Mouse (Mus musculus) left cerebral cortex, postnatal 36 days (tissue): Measurements from ENCODE around the gene Bicral. TPM values are rescaled to one million over a fixed set of nuclear protein-coding genes. Genes with fewer than 3 reads are reported as not detected.
"Not testable (repeated sequence)": the region's sequence is repeated elsewhere in the genome, so short reads cannot be mapped to it uniquely, and the experiment has no call there.

Source experiments
- DNase-seq, 2 experiments: peaks; one replicate each; pipeline ENCODE4 v3.0.0; 2021 to 2022; ENCODE audit warnings: low spot score in 2 of 2, mixed read lengths in 1 of 2
- intact Hi-C: fragments of 180-260 bp; cut with DNase I; formaldehyde crosslinking; loops from one replicate; pipeline ENCODE4 v1.15.1; 2025
- total RNA-seq, 2 experiments: library from RNA; stranded (reverse); gene quantifications; 2 replicates each; pipeline ENCODE4 v1.2.3; 2021

The Bicral gene
- total RNA-seq, 2 experiments from 2014 or later: 52.7 to 58.5 TPM

DNA sequence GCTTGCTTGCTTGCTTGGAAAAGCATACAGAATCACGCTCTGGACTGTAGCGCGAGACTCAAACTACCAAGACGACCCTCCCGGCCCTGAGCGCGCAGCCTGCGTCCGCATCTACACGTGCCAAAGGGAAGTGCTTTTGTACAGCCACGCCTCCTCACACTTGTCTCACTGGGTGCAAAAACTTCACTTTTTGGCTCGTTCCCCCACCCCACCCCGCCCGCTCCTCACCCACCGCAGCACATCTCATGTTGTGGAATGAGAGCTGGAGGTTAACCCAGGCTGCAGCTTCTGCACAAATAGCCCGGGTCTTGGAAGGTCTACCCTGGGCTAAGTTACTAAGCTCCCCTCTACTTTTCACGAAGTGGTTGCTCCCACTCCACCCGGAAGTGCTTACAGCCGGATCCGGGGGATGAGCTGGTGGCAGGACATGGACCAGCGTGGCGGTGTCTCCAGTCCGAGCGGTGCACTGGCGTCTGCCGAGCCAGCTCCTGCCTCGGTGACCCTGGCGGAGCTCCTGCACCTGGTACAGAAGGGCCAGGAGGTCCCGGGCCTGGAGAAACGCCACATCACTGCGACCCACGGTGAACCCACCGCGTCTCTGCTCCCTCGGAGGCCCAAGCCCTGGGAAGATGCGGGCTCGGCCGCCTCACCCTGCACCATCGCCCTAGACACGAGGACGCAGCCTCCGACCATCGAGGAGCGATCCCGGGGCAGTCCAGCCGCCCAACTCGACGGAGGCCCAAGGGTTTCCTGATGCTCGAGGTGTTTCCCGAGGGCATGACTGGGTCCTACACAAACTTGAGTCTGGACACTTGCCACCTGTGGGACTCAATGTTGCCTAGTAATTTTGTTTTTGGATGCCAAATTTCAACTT is 85.6 kb downstream of the Bicral start, which contains the start of gene 2310039H08Rik:
Gene 2310039H08Rik, plus strand, starts transcription at position 232 of the 874 bp plus-strand sequence.
- peak; percentile 86 to 88 for DNase-seq
- intact Hi-C loops: loop anchor here (2.0 kb wide), 1 partner anchor 20 kb away; the partner anchor contains the start of gene Cnpy3

DNA sequence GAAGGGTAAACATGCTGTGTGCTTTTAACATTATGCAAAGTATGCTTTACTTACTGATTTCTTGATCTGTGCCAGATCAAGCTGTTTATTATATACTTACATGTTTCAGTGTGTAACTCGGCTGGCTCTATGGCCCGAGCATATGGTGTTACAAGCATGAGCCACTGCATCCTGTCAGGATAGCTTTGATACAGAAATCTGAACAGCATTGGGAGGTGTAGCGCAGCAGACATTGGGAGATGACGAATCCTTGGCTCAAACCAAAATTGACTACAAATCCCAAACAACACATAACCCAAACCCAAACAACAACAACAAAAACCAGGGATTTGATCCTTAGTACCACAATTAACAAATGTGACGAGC is 86.3 kb downstream of the Bicral start:
- intact Hi-C loops: loop anchor here (2.0 kb wide), 1 partner anchor 19 kb away; the partner anchor contains the start of gene Cnpy3
- DNase-seq: no peak

DNA sequence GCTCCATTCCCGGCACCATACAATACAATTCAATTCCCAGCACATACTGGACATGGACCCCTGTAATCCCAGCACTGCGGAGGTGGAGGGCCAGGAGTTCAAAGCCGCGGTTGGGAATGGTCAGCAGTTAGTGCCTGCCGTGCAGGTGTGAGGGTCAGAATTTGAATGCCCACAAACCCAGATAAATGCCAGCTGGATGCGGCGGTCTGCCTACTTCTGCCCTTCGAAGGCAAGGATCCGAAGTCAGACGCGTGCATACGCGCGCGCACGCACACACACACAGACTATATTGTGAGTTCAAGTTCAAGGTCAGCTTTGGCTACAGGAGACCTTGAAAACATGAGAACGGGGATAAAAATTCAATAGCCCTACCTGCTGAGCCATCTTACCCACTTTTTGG is 86.7 kb downstream of the Bicral start:
- intact Hi-C loops: loop anchor here (2.0 kb wide), 1 partner anchor 19 kb away; the partner anchor contains the start of gene Cnpy3
- no peak for DNase-seq

DNA sequence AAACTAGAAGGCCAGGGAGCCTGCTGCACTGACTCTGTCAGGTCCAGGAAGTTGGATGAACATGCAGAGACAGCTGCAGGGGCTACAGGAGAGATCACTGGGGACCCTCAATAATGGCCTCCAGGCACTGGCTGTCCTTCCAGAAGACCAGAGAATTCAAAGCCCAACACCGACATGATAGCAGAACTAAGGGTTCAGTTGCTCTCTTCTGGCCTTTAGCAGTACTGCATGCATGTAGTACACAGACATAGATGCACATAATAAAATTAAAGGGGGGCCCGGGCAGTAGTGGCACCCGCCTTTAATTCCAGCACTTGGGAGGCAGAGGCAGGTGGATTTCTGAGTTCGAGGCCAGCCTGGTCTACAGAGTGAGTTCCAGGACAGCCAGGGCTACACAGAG is 87.3 kb downstream of the Bicral start:
- DNase-seq: no peak
- intact Hi-C loops: no loop called here

DNA sequence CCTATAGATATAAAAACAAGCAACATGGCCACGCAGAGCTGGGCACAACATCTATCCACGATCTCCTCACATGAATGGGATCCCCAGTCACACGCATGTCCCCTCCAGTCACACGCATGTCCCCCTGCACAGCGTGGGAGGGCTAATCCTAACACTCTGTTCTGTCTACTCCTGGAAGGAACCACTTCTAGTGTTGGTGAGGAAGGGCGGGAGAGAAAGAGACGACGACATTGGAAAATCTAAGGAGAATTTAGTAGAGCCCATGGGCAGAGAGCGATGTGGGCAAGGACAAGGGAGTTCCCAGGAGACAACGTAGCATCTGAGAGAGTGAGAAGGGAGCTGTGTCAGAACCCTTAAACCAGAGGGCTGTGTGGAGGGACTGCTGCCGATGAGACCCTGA is 87.7 kb downstream of the Bicral start:
- no peak for DNase-seq
- intact Hi-C loops: no loop called here

DNA sequence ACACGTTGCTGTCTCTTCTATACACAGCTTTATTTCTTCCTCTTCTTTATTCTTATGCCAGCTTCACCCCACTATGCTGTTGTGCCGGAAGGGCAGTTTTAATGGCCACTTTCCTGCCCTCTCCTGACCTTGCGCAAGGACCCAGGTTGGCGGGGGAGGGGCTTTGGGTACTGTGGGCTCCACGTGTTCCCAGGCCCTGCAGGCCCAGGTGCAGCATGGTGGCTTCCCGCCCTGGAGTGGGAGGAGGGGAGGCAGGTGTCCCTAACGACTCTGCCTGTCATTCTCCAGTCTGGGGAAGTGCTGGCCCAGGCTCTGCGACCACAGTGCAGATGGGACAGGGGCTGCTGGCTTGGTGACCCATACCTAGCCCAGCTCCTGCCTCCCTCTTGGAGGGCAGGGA is 90.4 kb downstream of the Bicral start:
- intact Hi-C loops: no loop called here
- DNase-seq: no peak

DNA sequence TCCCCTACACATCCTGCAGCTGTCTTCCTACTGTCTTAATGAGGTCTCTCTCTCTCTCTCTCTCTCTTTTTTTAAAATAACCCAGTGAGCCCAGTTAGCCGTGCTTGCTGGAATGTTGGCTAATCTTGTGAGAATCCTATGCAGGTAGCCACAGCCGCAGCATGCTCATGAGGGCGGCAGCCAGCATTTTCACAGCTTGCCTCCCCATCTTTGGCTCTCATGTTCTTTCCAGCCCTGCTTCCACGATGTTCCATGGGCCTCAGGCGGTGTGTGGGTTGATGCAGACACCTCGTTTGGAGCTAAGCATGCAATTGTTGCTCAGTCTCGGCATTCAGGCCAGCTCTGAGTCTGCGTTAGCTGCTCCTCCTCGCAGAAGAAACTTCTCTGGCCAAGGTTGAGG is 93.4 kb downstream of the Bicral start:
- intact Hi-C loops: not testable (repeated sequence)
- DNase-seq: peak; percentile 62 to 74

DNA sequence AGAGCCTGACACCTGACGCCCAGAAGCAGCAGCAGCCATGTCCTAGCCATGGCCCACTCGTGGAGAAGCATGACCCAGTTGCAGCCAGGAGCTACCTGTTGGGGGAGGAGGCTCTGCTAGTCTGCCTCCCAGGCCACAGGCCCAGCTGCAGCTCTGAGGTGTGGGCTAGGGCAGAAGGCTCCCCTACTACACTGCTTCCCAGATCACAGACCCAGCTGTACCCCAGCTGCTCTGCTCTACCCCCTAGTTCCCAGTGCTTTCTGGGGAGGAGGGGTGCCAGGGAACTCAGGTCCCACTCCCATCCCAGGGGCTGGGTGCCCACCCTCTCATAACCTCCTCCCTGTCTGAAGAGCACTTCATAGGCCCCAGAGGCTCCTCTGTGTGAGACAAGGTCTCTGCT is 94.7 kb downstream of the Bicral start, which contains the start of gene Ptcra:
Gene Ptcra, minus strand, starts transcription at position 169 of the 400 bp plus-strand sequence.
- intact Hi-C loops: no loop called here
- no peak for DNase-seq

DNA sequence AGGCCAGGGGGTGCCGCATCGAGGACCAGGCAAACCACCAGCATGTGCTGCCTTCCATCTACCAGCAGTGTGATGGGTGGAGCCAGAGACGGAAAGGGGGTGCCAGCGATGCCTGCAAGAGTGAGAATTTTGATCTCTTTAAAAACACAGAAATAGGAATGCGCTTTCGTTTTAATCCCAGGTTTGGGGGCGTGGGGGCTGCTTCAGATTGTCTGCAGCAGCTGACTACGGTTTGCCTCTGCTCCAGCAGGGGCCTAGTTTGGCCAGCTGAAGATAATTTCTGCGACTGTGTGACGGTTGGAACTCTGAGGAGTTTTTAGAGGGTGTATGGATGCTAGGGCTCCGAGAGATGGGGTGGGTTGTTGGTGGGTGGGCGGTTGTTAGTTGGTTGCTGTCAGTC is 99.5 kb downstream of the Bicral start:
- peak in 1 of 2 experiments; percentile 47 for DNase-seq
- intact Hi-C loops: no loop called here

DNA sequence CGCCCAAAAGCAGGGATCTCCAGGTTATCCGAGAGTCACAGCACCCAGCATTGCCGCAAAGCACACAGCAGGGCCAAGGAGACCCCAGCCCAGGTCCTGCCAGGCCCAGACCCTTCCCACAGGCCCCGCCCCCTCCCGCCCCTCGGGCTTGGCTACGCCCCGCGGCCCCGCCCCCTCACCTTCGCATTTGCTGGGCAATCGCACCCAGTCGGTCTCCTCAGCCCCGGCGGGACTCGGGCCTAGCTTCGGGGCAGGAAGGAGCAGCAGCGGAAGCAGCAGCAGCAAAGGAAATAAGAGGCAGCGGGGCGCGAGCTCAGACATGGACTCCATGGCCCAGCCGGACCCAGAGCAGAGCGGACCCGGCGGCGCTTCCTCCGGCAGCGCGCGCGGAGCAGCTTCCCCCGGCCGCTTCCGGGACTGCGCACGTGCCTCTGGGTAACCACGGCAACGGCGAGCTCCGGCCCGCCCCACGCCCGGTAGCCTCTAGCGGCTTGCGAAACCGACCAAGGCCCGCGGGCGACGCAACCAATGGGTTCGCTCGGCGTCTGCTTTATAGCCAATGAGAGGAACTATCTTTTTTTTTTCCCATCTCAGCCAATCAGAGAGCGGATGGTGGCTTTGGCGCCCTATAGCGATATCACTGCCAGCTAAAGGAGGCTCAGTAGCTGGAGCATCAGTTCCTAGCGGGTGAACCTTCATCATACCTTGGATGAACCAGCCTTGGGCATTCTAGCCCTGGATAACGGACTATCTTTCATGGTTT is 106.3 kb downstream of the Bicral start, which contains the start of gene Cnpy3:
Gene Cnpy3, minus strand, starts transcription at position 421 of the 763 bp plus-strand sequence.
- peak; percentile 97 for DNase-seq
- intact Hi-C loops: loop anchor here (2.0 kb wide), 1 partner anchor 21 kb away; the partner anchor contains the start of gene 2310039H08Rik

DNA sequence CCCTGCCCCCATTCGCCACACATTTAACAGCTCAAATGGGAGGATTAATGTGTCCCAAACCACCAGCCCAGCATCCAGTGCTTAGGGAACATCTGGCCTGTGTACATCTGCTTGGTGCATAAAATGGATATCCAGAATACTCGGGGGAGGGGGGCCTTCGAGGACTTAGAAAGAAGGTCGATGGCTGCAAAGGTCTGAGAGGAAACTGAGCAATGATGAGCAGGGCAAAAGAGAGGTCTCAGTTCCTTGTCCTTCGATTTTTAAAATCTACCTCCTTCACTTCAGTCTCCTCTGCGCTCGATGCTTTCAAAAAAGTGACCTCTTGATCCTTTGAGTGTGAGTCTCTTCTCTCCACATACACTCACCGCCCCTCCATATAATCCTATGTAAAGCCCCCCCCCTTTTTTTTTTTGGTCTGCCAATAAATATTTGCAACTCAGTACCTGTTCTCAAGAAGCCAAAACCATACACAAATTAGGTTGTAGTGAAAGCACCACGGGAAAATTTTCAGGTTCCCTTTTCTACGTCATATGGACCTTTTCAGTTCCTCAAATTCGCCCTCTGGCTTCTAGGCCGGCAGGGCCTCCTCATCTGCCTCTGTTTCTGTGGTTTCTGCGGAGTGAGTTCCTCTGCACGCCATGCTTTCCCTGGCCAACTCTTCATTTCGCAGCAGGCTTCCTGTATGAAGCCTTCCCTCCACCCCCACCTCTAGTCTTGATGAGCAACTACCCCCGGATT is 107.1 kb downstream of the Bicral start:
- DNase-seq: no peak
- intact Hi-C loops: no loop called here

DNA sequence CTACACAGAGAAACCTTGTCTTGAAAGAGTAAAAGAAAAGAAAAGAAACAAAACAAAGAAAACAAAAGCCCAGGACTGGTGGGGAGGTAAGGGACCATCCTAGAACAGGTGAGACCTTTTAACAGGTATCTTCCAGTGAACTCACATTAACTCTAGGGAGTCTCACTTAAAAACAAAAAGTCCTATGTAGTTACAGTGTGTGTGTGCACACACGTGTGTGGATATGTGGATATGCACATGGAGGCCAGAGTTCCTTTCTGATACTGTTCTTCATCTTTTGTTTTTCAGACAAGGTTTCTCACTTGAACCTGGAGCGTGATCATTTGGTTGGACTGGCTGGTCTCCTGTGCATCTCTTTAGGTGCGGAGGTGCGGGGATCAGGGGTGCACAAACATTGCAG is 107.7 kb downstream of the Bicral start:
- intact Hi-C loops: no loop called here

DNA sequence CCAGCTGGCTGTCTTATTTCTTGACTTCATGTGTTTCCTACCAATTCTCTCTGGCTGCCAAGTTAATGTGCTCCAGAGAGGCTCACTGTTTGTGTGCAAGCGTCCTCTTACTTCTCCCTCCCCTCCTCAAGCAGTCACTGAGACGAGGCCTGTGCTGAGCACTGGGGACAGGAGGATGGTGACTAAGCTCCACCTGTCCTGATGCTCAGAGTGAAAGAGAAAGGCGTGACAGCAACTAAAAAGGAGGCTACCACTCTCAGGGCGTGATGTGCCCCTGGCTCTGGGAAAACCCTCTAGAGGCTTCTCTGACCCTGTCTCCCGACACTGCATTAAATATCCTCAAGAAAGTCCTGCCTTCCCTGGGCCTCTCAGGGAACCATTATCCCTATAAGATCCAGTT is 109.0 kb downstream of the Bicral start:
- no peak for DNase-seq
- intact Hi-C loops: no loop called here

More for the DNA sequence above, 107.7 kb downstream of the Bicral start:
- no peak for DNase-seq

Other genes starting within 250 kb of the Bicral start
- 10 to 100 TPM; 10.3 to 11.0 TPM for gene Ptk7, start 229.0 kb downstream of the Bicral start, total RNA-seq
- 10 to 100 TPM; 19.9 to 21.7 TPM for gene Klc4, start 212.5 kb downstream of the Bicral start, total RNA-seq
- 10 to 100 TPM; 52.5 to 54.7 TPM for gene Mrpl2, start 212.3 kb downstream of the Bicral start, total RNA-seq
- gene Cul7, start 208.1 kb downstream of the Bicral start, total RNA-seq: 10 to 100 TPM; 27.8 to 29.1 TPM
- gene Rrp36, start 184.1 kb downstream of the Bicral start, total RNA-seq: 10 to 100 TPM; 14.9 to 16.5 TPM
- 100 to 1,000 TPM; 118 to 128 TPM for gene Mea1, start 179.7 kb downstream of the Bicral start, total RNA-seq
- 100 to 1,000 TPM; 188 to 234 TPM for gene Klhdc3, start 177.6 kb downstream of the Bicral start, total RNA-seq
- 10 to 100 TPM; 81.9 to 84.7 TPM for gene Ppp2r5d, start 153.4 kb downstream of the Bicral start, total RNA-seq
- 10 to 100 TPM; 50.6 to 52.4 TPM for gene Pex6, start 147.0 kb downstream of the Bicral start, total RNA-seq
- gene Gnmt, start 129.3 kb downstream of the Bicral start, total RNA-seq: under 1 TPM; 0.52 TPM
- gene Cnpy3, start 106.3 kb downstream of the Bicral start, total RNA-seq: 10 to 100 TPM; 66.6 TPM
- gene Ptcra, start 94.8 kb downstream of the Bicral start, total RNA-seq: under 1 TPM; 0.25 to 0.41 TPM
- gene 2310039H08Rik, start 85.8 kb downstream of the Bicral start, total RNA-seq: 1 to 10 TPM; 6.9 to 7.8 TPM
- 10 to 100 TPM; 40.6 to 46.6 TPM for gene Rpl7l1, start 75.8 kb downstream of the Bicral start, total RNA-seq
- 10 to 100 TPM; 33.4 to 37.6 TPM for gene Tbcc, start 32.2 kb upstream of the Bicral start, total RNA-seq
- not detected for gene Prph2, start 52.0 kb upstream of the Bicral start, total RNA-seq
- 10 to 100 TPM; 49.9 to 62.8 TPM for gene Ubr2, start 152.1 kb upstream of the Bicral start, total RNA-seq